Mouse (Mus musculus): ENCODE data around the gene Izumo1r.

Izumo1r gene

DNA sequence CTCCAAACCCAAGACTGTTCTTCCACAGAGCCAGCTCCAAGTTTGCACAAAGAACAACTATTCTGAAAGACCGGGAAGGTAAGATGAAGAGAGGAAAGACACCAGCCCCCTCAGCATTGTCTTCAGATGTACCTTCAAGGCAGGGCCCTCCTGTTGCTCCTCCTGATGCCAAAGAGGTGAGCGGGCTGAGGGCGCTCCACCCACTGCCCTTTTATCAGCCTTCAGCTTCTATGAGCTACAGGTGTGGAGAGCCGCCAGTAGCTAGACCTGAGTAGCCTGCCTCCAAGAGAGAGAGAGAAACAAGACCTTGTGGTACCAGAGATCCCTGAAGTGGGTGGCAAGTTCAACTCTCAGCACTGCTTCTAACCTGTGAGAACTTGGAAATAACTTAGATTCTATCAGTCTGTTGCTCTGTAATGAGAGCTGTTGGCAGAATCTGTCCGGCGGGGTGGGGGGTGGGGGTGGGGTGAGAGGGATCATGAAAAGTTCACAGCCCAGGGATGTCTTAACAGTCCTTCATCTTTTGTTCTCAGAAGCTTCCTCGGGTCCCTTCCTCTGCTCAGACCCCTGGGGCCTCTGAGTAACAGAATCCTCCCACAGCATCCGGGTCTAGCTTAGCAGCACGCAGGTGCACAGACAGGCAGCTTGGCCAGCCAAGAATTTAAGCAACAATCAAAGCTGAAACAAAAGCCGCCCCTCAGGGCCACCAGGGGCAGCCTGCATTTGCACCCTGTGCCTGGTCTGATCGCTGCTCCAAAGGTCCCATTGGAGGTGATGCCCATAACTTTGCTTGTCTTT lies at the start of gene Izumo1r:
TSS of gene Izumo1r (minus strand) at position 369 of the 798 bp plus-strand sequence.
- DNase-seq: no peak

DNA sequence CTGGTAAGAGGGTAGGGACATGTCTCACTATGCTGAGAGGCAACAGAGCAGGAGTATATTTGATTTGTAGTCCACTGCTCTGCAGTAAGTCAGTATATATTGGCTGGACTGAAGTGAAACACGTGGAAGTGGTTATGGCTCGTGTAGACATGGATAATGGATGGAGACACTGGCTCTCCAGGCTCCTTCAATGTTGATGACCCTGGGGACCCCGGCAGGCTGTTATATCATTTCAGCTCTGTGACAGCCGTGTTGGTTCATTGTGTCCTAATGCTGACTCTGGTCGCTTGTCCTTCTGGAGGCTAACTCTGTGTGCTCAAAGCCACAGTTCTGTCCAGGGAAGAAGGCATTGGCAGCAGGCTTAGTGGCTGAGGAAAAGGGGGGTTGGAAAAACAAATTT lies 47.3 kb upstream of the Izumo1r start:
- no peak for DNase-seq

DNA sequence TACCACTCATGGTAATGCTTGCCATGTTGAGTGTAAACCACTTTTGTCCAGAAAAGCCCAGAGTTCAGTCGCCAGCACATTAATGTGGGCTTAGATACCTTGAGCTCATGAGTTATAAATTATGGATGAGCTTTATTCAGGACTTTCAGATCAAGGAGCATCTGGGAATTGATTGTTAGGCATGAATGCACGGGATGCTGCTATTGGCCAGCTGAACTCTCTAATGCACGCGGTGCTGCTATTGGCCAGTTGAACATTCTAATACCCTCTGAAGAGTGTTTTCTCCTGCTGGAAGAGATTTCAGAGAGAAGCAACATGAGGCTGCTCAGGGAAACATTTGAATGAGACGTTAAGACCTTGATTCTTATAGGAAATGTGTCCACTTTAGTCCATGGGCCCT lies 45.1 kb upstream of the Izumo1r start:
- DNase-seq: peak; percentile 18

DNA sequence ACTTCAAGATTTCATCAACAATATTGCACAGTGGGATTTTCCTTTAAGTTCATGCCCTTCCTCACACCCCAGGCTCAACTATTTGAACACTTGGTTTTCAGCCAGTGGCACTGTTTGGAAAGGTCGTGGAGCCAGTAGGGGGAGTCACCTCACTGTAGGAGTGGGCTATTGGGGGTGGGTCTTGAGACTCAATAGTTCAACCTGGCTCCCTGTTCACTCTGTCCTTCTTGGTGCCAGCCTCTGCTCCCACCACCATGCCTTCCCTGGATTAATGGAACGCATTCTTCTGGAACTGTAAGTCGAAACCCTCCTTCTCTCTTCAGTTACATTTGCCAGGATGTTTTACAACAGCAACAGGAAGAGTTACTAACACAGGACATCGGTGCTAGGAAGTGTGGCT lies 42.9 kb upstream of the Izumo1r start:
- DNase-seq: no peak

DNA sequence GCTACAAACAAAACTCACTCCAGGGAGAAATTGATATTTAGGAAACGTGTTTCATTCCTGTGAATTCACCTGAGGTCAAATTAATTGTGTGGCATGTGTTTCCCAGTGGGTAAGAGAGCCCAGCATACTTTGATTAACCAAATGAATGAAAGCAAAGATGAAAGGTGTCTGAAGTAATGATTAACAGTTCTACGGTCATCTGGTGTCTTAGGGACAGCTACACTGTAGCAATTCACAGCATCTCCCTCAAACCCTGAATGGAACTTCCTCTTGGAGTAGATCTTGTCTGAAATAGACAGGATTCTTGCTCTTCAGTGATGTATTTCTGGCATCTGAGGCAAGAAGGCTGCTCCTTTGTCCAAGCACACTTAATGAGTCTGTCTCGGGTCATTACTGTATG lies 42.2 kb upstream of the Izumo1r start:
- DNase-seq: no peak

DNA sequence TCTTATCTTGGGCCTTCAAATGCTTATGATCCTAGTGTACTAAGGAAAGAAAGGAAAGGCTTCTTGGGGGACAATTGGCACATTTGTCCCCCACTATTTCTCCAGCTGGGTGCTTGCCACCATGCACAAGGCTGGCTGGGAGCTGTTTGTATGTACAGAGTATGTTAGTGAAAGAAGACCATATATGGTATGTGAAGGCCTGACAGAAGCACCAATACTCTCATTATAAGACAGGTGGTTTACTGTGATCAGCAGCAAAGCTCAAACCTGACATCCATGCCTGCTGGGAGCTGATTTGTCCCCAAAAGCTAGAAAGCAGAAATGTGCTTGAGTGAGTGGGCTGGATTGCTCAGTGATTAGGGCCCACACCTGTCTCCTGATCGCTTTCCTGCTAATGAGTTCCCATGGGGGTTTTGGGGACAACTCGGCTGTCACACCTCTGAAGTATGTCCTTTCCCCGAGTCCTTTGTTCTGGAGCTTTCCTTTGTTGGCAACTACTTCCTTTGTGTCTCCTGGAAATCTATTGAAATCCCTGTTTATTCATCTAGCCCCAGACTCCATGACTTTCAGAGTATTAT lies 38.5 kb upstream of the Izumo1r start:
- DNase-seq: no peak

DNA sequence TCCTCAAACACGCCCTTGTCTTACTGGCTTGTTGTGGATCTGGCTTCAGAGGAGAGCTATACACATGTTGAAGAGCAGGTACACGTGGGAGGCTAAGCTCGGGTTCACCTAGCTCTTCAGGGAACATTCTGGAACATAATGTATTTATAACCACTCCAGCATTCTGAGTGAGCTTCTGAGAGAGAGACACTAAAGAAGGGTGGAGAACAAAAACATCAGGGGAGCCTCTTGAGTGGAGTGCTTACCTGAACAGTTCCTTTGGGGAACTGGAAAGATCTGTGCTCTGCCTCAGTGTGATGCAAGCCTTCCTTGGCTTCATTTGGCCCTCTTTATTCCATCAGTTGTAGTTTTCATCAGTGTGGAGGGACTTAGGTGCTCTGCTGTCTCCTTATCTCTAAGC lies 35.9 kb upstream of the Izumo1r start:
- no peak for DNase-seq

DNA sequence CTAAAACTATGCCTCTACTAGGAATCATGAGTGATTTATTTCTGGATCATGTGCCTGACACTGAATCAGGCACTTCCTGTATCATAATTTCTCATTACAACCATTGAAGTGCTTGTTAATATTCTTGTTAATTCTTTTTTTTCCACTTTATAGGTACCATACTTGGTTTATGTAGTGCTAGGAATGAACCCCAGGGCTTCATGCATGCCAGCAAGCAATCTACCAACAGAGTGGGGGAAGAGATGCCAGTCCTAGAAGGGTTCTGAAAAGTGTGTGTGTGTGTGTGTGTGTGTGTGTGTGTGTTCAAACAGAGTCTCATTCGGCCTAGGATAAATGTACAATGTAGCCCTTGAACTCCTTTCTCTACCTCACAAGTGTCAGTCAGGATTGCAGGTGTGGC lies 33.6 kb upstream of the Izumo1r start:
- DNase-seq: no peak

DNA sequence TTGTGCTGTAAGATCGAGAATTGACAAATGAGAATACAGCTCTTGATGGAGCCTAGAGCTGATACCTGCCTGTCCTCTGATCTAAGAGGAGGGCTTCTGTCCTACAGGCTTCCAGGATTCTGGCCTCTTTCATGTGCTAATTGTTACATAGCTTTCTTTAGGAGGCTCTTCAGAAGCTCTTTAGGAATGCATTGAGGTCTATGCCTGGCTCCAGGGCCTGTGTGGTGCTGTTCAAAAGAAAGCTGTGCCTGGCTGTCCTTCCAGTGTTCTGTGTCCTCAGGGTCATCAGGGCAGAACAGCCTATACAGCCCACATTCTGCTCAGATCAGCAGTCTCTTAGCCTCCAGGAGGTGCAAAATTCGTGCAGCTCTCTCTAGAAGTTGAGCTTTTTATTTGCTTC lies 31.1 kb upstream of the Izumo1r start:
- DNase-seq: no peak

DNA sequence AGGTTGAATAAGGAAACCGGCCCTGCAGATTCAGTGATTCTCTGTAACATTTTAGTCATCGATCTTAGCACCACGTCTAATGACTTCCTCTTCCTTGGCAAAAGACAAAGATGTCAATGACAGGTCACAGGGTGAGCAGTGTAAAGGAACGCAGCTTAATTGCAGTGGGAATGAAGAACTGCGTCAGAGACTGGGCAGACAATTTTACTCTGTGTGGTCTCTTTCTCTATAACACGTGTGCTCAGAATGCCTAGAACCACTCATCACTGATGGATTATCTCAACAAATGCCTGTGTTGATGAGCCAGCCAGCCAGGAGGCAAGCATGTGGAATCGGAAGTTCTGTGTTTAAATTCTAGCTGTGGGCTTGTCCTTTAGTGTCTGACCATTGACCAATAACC lies 28.2 kb upstream of the Izumo1r start:
- DNase-seq: no peak

DNA sequence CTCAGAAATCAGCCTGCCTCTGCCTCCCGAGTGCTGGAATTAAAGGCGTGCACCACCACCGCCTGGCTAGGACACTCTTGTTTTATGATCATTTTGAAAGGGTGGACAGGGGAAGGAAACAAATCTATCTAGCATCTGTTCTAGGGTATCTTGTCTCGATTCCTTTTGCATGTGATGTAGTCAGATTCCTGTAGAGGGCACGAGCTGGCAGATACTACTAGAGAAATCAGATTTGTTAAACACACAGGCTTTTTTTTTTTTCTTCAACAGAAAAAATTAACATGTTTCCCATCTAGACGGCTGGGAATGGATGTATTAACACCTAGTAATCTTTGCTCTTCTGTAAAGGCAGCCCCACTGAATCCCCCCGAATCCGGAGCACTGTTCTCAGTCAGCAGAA lies 27.5 kb upstream of the Izumo1r start:
- DNase-seq: no peak

DNA sequence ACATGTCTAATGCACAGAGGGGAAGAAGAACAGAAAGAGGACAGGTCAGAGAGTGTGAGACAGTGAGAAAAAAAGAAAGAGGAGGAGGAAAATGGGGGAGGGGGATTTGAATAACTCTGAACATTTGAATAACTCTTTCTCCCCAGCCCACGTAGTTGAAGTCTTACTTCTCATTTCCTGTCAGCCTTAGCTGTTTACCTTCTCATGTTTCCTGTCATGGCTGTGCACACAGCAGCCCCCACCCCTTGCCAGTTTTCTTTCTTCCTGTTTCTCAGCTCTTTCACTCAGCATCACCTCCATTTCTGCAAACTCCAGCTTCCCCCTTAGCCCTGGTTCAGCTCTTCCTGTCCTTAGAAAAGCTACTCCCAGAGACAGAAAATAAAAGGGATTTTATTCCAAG lies 22.8 kb upstream of the Izumo1r start:
- no peak for DNase-seq

DNA sequence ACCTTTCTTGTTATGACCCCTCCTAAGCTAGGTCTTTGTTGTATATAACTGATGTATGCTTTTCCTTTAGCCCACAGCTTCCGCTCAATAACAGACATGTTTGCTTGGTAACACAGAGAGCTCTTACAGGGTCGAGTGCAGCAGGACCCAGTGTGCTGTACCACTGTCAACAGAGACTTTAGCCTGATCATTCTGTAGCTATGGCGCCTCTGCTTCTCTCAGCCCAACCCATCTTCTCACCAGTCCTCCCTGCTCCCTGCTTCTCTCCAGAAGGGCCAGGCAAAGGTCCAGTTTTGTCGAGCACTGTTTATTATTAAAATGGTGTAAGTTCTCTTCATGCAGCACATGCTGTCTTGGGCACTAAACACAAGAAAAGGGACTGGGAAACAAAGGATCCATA lies 19.9 kb upstream of the Izumo1r start:
- no peak for DNase-seq

DNA sequence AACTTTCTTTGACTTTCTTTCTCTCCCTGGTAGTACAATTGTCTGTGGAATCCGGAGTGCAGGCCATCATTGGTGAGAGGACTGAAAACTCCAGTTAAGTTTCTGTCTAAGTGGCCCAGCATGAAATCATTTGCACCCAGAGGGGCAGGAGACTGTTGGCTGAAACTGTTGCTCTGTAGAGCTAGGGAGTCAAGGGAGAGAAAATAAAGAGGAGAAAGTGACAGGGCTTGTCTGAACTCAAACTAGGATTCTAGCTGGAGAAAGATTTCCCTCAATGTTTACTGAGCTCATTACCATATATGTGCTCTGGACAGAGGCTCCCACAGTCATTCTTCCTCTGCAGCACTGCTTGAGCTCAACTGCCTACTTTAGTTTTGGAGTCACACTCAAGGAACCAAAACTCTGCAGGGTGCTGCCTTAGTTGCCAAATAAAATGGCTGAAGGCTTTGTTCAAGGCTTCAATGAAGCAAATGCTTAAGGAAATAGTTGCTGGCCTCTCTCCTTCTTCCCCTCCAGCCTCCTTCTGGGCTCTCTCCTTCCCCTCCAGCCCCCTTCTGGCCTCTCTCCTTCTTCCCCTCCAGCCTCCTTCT lies 18.3 kb upstream of the Izumo1r start:
- no peak for DNase-seq

DNA sequence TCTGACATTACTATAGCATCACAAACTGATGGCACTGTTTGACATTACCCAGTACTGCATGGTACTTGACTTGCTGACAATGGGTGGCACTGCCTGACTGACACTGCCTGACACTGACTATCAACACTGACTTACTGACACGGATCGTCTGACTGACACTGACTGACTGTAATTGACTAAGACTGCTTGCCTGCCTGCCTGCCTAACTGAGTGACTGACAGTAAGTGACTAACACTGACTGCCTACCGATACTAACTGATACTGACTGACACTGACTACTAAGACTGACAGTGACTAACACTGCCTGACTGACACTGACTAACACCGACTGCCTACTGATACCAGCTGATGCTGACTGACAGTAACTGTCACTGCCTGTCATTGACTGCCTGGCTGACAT lies 17.5 kb upstream of the Izumo1r start:
- DNase-seq: no peak

DNA sequence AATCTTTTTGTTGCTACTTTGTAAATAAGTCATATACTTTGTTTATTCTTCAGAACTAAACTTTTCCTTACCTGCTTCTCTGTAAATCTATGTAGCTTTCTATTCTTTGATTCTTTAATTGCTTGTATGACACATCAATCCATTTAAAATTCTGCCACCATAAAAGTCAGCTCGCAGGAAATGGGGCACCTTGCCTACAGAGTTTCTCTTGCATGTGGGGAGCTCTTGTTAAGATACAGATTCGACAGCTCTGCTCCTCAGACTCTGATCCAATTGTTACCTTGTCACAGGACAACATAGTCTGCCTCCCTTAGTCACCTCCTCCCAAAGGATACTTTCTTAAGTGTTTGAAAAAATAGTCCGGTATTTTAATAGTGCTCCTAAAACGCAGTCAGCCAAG lies 16.9 kb upstream of the Izumo1r start:
- DNase-seq: no peak

DNA sequence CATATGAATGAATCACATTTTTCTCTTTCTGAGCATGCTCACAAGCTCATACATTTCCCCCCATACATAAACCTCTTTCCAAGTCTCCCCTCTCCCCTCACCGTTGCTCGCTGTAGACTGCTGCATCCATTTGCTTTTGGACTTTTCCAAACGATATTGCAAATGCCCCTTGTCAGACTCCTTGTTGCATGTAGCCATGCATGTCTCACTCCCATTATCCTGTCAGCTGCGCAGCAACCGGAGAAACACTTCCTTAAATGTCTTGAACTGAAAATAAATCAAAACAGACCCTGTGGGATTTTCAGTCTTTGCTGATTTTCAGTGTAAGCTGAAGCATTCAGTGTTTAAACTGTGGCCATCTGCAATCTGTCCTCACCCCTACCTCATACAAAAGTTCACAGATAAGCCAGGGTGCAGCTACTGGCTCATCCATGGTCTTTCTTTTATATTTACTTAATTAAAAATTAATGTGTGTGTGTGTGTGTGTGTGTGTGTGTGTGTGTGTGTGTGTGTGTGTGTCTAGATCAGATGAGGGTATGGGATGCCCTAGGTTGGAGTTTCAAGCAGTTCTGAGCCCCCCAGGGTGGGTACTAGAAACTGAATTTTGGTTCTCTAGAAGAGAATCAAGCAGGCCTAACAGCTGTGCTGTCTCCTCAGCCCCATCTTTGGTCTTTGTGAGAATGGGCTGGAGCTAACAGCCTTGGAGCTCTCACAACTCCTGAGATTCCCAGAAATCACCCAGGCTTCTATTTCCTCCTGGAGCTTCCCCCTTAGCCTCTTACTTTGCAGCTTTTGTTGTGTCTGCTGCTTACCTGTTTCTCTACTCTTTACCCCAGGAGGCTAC lies 15.3 kb upstream of the Izumo1r start:
- DNase-seq: no peak

DNA sequence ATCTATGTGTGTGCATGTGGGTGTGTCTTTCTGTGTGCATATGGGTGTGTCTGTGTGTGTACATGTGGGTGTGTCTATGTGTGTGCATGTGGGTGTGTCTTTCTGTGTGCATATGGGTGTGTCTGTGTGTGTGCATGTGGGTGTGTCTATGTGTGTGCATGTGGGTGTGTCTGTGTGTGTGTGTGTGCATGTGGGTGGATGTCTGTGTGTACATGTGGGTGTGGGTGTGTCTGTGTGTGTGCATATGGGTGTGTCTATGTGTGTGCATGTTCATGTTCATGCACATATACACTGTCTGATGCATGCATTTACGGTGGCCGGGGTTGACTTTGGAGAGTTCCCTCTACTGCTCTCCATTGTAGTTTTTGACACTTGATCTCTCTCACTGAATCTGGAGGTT lies 13.9 kb upstream of the Izumo1r start:
- DNase-seq: no peak

DNA sequence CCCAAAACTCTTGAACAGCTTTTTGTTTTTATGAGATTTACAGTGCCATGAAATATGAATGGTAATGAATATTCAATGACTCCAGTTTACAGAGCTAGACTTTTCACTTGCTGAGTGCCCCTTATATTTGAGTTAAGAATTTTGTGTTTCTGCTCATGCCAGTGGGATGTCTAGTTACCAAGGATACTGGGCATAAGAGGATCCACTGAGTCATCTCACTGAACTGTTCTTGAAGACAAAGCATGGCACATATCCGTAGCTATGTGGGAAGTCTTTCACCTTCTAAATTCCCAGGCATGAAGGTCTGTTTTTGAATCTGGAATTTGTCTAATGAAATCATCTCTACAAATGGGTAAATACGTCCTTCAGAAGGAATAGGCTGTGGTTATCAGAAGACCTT lies 8.3 kb upstream of the Izumo1r start:
- DNase-seq: no peak

DNA sequence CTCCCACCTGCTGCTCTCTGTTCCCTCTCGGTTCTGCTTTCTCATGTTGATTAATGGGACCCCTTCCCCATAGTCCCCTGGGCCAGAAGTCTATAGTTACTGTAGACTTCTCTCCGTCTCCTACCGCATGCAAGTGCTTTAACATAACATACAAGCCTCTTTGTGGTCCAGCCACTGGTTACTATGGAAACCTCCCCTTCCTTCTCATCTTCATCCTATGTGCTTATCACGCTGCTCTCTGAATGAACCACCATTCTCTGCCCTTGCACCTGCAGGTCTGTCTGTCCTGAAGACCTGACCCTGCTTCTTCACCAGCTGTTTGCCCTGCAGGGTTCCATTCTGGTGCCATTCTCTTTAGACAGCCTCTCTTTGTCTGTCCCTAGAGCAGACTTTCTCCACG lies 6.2 kb upstream of the Izumo1r start:
- no peak for DNase-seq

DNA sequence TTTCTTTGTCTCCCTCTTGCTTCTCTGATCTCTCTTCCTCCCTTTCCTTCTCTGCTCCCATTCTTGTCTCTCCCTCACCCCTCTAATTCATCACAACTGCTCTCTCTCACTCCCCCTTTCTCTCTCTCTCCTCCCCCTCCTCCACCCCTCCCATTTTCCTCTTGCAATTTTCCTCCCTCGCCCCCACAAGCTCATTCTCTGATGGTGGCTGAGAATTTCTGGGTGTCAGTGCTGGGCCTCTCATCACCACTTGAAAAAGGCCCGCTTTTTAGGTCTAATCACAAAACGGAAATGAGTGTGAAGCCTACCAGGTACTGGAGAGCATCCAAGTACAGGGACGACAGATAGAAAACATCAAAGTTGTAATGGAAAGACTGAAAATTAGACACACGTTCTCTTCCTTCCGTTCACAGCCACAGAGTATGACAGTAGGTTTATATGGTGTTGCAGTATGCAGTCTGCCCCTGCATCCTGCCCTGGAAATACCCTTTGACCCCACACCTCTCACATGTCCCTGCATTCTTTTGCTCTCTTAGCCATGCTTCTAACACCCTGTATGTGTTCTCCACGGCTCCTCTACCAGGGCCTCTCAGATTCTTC lies 4.2 kb upstream of the Izumo1r start:
- no peak for DNase-seq

DNA sequence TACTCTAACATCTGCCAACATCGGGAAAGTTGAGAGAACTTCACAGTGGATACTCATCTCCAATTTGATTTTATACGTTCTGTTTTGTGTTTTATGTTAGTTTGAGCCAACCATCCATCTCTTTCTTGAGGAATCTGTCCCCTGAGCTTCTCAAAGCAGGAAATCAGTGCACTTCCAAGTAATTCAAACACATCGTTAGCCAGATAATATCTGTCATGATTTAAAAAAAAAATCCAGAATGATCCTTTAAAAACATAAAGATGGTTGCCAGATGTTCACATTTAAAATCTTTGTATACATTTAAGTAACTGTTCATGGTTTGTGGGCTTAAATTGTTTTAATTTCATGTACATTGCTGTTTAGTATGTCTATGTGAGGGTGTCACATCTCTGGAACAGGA lies 2.2 kb upstream of the Izumo1r start:
- no peak for DNase-seq

Measured in retina, postnatal 1 day (tissue).